Mouse (Mus musculus) brain, adult 2 months (tissue): Measurements from ENCODE around the gene Gm5475.

Experiments used
- DNase-seq: peaks from one replicate; pipeline ENCODE4 v3.0.0; 2011; ENCODE audit warnings: low read depth, low spot score

Gene Gm5475

DNA sequence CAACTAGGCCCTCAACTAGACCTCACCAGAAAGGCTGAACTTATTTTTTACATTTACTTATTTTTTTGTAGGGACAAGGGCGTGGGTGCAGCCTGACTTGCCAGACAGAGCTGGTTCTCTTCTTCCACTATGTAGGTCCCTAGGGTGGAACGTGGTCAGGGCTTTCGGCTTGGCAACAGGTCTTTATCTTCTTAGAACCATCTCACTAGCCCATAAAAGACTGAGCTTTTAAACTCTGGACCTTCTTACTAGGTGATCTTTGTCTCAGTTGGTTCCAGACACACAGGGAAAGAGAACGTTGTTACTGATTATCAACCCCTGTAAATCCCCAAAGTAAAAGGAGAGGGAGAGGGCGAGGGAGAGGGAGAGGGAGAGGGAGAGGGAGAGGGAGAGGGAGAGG, 8.6 kb upstream of the Gm5475 start:
- DNase-seq = no peak

DNA sequence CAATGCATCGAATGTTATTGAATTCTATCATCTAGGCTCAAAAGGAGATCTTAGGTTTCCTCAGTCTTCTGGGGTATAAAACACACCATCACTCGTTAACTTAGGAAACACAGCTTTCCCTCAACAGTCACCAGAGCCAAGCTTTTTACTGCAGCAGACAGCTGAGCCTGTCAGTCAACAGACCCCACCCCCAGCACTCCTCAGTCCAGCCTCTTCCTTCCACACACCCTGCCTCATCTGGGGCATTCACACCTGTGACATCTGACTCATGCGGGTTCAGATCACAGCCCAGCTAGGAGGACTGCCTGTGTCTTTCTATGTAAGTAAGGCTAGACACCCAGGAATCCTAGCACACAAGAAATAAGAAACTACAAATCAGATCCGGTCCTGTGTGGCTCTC, 7.9 kb upstream of the Gm5475 start:
- no peak for DNase-seq

DNA sequence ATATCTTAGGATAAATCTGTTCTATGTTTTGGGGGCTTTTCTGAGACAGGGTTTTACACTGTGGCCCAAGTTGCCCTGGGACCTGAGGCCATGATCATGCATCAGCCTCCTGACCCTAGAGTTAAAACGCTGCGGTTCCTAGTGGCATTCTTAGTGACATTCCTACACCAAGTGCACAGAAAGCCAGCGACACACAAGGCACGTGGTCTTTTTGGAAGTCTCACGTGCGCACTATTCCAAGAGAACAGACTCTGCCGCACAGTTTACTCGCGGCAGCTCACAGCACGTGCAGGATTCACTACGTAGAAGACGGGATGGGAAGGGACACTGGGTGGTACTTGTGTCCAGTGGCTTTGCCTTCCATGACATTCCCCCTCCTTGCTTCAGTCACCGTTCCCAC, 7.0 kb upstream of the Gm5475 start:
- DNase-seq = no peak

DNA sequence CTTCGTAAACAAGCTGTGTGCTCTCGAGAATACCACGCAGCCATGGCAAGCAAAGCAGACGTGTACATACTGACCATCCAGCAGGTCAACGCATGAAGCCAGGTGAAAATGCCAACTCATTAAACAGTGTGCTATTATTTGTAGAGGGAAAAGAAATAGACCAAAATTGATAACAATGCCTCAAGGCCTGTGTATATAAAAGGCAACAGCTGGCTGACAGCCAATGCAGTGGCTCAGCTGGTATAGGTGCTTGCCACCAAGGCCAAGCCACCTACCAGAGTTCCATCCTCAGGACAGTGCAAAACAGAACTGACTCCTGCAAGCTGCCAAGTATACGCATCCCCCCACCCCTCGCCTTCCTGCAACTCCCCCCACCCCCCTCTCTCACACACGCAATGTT, 6.3 kb upstream of the Gm5475 start:
- DNase-seq = no peak

DNA sequence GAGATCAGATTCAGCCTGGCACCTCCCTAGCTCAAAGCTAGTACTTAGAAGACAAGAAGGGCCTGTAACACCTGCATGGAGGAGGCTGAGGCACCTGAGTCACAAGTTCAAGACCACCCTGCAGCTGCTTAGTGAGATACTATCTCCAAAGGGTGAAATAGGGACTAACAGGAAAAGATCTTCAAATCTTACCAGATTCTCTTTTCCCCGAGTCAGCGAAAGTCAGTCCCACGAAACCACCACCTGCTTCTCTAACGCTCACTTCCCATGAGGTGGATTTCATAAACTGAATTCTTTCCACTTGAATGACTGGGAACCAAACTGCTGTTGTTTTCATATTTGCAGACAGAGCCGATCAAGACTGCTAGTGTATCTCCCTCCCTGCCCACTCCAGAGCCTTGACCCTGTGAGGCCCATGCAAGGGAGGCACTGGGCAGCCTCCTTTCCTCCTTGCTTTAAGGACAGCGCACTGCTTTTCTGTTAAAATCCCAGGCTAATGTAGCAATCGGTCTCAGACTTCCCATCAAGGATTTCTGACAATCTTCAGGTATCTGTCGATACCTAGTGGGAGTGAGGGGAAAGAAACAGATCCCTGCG, 4.0 kb upstream of the Gm5475 start:
- no peak for DNase-seq

DNA sequence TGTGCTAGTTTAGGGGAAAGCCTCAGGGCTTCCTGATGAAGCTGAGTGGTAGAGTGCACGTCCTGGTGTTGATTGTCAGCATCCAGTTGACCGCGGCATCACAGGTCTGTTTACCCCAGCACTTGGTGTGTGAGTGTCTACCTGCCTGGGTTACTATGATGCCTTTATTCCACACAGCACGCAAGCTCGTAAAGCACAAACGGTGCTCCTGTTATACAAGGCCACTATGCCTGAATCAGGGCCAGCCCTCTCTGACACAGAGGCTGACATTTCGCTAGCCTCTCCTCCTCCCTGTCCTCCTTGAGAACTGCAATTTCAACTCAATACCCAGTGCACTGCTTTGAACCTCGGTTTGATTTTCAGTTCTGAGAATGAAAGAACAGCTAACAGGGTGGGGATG, 2.6 kb upstream of the Gm5475 start:
- DNase-seq = peak; percentile 10

DNA sequence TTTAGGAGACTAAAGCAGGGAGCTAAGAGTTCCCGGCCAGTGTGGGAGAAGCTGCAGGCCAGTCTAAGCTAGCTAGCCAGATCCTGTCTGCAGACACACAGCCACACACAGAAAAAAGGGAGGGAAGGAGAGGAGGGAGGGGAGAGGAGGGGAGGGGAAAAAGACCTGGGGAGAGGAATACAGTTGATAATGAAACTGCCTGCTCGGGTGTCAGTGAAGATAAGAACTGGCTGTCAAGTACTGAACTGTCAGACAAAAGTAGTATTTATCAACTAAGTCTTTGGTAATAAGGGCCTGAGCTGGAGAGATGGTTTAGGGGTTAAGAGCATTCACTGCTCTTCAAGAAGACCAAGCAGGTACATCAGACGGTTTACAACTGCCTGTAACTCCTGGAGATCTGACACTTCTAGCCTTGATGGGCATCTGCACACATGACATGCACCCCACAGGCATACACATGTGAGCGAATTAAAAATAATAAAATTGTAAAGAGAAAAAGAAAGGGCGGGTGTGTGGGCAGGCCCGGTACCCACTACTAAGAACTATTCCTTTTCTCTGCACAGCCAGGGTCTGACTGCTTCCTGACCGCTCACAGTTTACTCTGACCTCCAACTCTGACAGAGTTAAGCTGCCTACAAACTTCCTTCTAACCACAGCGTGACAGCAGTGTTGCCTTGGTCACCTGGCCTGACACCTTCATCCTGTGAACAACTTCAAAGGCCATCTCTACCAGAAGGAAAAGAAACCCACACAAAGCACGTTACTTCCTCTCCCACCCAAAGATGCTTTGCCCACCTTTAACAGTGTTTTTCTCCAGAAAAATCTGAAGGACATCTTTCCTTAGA, 1.8 kb upstream of the Gm5475 start:
- DNase-seq = no peak

DNA sequence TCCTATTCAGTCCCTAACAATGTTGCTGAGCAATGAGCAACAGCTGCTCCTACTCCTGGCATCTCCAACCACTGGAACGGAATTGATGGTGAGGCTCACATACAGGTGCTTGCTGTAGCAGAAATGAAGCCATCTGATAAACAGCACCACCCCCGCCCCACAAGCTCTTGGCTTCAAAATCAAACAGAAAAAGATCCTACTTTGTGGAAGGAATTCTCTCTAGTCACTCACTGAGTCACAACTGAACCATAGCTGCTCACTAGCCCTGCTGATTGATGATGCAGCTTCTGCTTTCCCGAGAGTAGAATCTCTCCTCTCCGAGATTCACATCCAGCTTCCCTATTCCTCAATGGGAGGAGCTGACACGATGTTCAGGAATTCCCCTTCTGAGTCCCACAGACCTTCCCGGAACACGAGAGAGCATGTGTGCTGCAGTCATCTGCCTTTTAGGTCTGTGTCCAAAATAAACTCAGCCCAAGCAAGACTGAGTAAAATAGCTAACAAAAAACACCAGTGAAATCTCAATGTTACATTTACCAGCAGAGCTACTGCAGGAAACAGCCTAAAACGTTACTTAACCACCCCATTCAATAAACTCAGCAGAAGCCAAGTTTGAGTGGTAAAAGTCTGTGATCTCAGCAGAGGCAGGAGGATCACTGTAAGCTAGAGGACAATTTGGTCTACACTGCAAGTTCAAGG, 739 bp upstream of the Gm5475 start:
- peak; percentile 54 for DNase-seq

DNA sequence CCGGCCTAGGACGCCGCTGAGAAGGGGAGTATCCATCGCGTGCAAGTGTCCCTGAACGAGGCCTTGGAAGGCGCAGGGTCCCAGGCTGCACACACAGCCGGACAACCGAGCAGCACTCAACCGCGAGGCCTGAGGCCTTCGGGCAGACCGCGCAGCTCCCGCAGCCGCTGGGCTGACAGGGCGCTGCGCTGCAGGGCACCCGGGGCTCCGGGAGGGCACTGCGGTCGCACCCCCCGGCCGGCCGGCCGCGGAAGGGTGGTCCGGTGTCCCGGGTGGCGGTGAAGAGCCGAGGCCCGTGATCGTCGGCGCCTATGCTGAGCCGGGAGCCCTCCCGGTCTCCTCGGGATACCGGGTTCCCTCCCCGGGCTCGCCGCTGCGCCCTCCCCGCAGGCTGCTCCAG, 529 bp downstream of the Gm5475 start:
- DNase-seq = peak; percentile 40

DNA sequence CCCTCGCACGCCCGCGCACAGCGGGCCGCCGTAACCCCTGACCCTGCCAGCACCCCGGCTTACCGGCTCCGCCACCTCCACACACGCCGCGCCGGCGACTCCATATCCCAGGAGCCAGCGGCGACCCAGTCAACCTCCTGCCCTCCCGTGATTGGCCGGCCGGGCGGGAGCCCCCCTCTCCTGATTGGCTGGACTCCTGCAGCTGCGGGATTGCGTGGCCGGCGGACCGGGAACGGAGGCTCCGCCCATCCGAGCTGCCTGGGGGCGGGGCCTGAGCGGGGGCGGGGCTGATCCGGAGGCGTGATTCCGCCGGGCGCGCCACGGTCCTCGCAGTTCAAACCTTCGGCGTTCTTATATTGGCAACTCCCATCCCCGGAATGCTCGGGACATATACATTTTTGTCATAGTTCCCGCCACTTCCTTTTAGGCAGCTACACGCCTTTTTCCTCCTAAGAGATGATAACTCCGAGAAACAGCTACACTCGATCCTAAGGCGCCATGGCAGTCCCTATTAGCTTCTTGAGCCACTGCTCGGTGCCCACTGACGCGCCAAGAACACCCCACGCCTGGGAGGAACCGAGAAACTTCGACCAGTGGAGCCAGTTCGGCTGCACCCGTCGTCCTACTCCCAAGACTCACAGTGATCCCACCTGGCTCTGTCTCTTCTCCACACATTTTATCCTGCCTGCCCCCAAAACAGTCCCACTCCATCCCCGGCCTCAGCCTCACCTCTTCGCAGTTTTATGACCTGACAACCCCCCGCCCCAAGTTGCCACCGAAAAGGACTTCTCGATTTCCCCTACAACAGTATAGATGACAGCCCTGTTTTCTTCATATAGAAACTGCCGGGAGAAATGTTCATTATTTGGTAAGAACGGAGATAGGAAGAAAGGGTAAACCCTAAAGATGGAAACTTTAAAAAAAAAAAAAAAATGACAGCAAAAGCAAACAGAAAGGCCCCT, 1.2 kb downstream of the Gm5475 start:
- DNase-seq = peak; percentile 98

DNA sequence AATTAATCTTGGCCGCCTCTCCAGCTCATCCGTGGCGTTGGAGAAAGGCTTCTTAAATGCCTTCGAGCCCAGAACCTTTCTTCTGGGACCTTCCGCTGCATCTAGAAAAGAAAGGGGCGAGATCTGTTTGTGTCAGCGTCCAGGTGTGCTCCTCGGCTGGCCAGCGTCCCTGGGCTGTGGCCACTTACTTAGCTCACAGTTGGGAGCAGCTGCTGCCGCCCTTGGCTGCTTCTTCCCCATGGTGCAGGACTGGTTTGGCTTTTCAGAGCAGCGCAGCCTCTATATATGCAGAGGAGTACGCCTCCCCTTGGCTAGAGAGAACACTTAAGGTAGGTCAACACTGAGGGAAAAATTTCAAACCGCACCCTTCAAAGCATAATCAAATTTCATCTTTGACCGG, 2.0 kb downstream of the Gm5475 start:
- DNase-seq = peak; percentile 44

DNA sequence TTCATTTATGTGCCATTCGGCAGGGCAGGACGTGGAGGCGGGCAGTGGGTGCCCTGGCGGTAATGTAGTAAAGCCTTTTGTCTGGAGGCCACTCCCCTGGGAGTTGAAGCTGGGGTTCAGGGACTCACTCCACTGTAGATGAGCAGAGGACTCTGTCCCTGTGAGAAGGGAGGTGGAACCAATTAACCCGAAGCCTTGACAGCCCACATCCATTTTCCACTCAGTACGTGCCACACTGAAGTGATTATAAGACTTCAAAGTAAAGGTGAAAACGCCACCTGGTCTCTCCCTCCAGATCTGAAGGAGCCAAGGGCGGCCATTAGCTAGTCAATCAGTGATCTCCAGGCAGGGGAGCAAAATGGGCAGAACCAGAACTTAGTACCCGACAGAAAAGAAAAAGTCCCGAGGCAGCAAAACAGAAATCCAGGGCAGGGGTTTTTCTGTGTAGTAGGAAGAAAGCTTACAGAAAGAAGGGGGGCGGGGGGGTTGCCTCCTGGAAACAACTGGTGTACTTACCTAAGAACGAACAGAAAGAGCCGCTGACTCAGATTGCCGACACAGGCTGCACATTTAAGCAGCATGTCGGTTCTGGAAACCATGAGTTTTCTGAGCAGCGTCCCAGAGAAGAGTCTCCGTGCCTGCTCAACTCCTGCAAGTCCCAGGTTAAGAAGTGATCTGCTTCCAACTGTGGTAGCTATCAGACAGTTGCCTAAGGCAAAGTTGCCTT, 2.6 kb downstream of the Gm5475 start, which contains the start of gene Slc11a2:
Gene Slc11a2, minus strand, starts transcription at position 677 of the 727 bp plus-strand sequence.
- DNase-seq = peak; percentile 16

DNA sequence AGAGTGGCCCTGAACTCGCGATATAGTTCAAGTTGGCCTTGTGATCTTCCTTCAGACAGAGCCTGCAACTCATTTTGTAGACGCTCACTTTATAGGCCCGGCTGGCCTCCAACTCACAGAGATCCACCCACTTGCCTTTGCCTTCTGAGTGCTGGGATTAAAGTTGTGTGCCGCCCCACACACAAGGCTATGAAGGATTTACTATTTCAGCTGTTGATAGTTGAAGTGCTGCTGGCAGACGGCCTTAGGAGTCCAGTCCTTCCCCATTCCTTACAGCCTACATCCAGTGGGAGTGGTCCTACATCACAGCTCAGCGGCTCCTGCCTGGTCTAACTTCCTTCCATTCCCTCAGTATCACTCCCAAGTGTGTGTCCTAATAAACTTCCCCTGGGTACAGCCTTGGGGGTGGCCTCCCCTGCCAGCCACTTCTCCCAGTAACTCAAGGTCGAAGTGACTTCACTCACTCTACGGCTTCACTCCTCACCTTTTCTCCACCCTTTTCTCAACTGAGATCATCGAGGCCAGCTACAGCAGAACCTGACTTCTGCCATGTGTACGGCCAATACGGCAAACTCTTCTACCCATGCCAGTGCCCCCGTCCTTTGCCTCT, 6.5 kb downstream of the Gm5475 start:
- no peak for DNase-seq

DNA sequence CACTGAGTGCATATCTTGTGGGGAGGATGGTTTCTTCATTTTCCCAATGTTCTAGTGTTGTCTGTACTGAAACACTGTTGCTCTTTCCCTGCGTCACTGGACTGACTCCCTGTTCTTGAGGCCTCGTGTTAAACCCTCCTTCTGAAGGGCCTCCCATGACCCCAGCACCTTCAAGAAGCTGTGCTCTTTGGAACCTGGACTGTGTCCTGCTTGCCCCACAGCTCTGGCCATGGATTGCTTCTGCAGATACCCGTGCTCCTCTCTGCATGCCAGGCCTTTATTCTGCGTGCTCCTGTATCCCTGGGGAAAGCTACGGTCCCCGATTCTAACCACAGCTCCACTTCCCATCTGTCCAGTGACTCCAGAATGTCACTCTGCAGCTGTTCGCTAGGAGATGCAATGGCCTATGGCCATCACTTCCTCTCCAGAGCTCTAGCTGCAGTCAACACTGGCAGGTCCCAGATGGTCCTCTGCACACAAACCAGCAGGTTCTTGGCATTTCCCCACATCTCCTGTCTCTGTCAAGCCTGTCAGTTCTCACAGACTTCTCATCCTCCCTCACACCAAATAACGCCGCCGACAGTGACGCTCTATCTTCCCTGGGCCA, 8.1 kb downstream of the Gm5475 start:
- peak; percentile 86 for DNase-seq

DNA sequence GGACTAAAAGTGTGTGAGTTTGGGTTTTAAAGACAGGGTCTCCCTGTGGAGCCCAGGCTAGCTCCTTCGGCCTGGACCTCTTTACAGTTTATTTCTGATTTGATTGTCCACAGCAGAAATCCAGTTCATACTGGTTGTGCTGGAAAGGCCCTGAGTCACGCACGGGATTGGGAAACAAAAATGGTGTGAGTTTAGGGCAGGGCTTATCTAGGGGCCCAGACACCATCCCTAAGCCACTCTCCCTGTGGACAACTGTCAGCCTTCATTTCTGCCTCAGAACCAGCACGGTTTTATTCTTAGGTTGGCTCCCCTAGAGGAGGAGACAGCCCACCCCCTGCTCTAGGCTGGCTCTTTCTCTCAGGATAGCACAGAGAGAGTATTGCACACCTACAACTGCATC, 11.3 kb downstream of the Gm5475 start:
- DNase-seq = no peak

DNA sequence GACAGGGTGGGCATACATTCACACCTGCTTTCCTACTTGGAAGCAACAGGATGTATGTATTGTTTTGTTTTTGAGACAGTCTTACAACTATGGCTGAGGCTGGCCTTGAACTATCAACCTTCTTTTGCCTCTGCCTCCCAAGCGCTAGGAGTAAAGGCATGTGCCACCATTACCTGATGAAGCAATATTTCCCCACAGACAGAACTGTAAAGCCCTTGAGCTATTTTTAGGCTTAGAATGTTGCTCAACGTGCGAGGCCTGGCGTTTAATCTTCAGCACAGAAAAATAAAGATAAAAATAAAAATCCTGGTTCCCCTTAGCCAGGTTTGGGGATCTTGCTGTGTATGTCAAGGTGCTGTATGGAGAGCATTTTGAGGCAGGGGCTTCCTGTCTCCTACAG, 14.2 kb downstream of the Gm5475 start:
- DNase-seq = no peak

DNA sequence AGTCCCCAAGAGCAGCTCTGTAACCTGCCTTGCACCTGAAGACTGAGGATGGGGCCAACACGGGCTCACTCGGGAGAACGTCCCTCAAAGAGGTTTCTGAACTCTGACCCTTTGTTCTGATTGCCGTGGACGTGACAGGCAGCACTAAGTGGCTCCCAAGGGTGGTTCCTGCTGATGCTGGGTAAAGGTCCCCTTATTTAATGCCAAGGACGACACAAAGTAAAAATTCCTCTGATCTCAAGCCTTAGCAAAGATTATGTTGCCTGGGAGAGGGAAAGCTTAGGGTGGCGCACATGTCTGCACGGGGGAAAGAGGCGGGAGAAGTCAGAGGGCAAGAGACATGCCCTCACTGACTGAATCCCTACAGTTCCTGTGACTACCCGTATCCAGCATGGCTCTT, 14.6 kb downstream of the Gm5475 start:
- DNase-seq = no peak

DNA sequence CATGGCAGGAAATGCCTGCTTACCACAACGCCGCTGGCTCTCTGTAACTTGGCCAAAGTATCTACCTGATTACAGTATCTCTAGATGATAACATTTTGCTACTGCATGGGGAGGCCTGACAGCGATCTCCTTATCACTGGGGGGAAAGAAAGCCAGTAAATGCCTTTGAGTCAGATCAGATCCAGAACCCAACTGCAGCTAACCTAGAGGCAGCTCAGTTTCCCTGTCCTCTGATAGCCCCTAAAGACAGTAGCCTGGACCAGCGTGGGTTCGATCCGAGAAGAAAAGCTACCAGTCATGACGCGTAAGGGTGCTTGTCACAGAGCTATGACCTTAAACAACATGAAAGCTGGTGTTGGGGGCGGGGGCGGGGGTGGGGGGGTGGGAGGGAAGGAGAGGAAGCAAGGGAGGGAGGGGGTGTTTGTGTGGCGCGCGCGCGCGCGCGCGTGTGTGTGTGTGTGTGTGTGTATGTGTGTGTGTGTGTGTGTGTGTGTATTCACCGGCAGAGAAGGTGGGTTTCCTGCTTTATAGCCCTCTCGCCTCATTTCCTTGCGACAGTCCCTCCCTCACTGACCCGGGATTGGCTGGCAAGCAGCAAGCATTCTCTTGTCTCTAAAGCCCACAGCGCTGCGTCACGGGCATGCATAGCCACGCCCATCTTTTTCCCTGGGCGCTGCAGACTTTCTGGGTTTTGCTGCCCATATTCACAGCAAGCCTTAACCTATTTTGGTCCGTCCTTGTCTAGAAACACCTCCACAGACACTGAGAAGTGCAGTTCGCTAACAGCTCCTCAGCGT, 21.4 kb downstream of the Gm5475 start:
- DNase-seq = peak; percentile 99

DNA sequence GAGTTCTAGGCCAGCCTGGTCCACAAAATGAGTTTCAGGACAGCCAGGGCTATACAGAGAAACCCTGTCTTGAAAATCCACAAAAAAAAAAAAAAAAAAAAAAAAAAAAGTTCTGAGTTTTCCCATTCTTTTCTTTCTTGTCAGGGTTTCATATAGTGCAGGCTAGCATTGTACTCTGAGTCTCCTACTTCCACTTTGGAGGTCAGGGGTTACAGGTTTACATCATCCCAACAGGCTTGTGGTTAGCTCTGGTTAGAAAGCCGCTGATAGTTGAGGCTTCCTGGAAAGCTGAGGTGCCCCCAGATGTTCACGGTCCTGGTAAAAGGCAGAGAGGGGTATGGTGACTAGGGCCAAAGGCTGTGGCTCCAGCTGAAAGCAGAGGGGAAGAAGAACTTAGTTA, 24.9 kb downstream of the Gm5475 start:
- DNase-seq = no peak
